Mouse (Mus musculus): ENCODE results near the gene Ppfia1. TPM values are rescaled to one million over a fixed set of nuclear protein-coding genes. Genes with fewer than 3 reads are reported as not detected.

Gene Ppfia1
- polyA plus RNA-seq, 1 experiment from 2014 or later, result 48.9 TPM

- no peak for ATAC-seq (ENCODE audit: low FRiP score)
- Histone ChIP-seq H3K9ac (no peak overlapping the region), H3K4me3 (no peak overlapping the region), H3K36me3 (no peaks in the 10 kb centered on the region; the same call in 1 of the 2 replicates), H3K4me2 (replicated peaks) (no peak overlapping the region), H3K27me3 (no peaks in the 10 kb centered on the region), H3K4me1 (0 out of 2 replicates have a peak, but pooled peaks cover 2% of the 10 kb centered on the region), H3K27ac (no peak overlapping the region), H3K9me3 (replicated peaks) (no peaks in the 10 kb centered on the region)
- 95% methylated on average over 5 of the region's 5 CpGs for WGBS
Measured at GRCm38 (mm10) chr7:144541351-144541750, 12.2 kb downstream of the Ppfia1 start.

GRCm38 (mm10) chr7:144539146-144539545 lies 14.4 kb downstream of the Ppfia1 start:
- Histone ChIP-seq H3K27me3 (no peaks in the 10 kb centered on the region), H3K36me3 (no peaks in the 10 kb centered on the region; the same call in 1 of the 2 replicates), H3K27ac (no peak overlapping the region), H3K4me3 (no peak overlapping the region), H3K4me1 (0 out of 2 replicates have a peak, but pooled peaks cover 2% of the 10 kb centered on the region), H3K4me2 (replicated peaks) (no peak overlapping the region), H3K9ac (no peak overlapping the region), H3K9me3 (replicated peaks) (no peaks in the 10 kb centered on the region)
- no peak for ATAC-seq (ENCODE audit: low FRiP score)
- WGBS, result 85% methylated on average over 2 of the region's 2 CpGs

GRCm38 (mm10) chr7:144538030-144538644 lies 15.4 kb downstream of the Ppfia1 start:
- no peak overlapping the region for H3K4me3 ChIP-seq
- WGBS, result 94% methylated on average over 4 of the region's 4 CpGs
- ATAC-seq (ENCODE audit: low FRiP score), result no peak
- no peaks in the 10 kb centered on the region for H3K9me3 ChIP-seq (replicated peaks)
- no peak overlapping the region for H3K4me2 ChIP-seq (replicated peaks)
- H3K4me1 ChIP-seq, result 0 out of 2 replicates have a peak, but pooled peaks cover 2% of the 10 kb centered on the region
- no peak overlapping the region for H3K9ac ChIP-seq
- no peaks in the 10 kb centered on the region; the same call in 1 of the 2 replicates for H3K36me3 ChIP-seq
- no peaks in the 10 kb centered on the region for H3K27me3 ChIP-seq
- no peak overlapping the region for H3K27ac ChIP-seq

GRCm38 (mm10) chr7:144536367-144536766 lies 17.2 kb downstream of the Ppfia1 start:
- 96% methylated on average over 3 of the region's 3 CpGs for WGBS
- H3K4me3 ChIP-seq, result no peak overlapping the region
- no peaks in the 10 kb centered on the region for H3K27me3 ChIP-seq
- H3K9ac ChIP-seq, result no peak overlapping the region
- no peak overlapping the region for H3K4me2 ChIP-seq (replicated peaks)
- no peaks in the 10 kb centered on the region; the same call in 1 of the 2 replicates for H3K36me3 ChIP-seq
- H3K9me3 ChIP-seq (replicated peaks), result no peaks in the 10 kb centered on the region
- no peak overlapping the region for H3K27ac ChIP-seq
- ATAC-seq (ENCODE audit: low FRiP score), result no peak
- peaks cover 19% of the 10 kb centered on the region for H3K4me1 ChIP-seq

- peaks cover 19% of the 10 kb centered on the region for H3K4me1 ChIP-seq
- WGBS, result 71% methylated on average over 3 of the region's 3 CpGs
- no peaks in the 10 kb centered on the region; the same call in 1 of the 2 replicates for H3K36me3 ChIP-seq
- H3K4me2 ChIP-seq (replicated peaks), result no peak overlapping the region
- H3K27me3 ChIP-seq, result no peaks in the 10 kb centered on the region
- H3K27ac ChIP-seq, result no peak overlapping the region
- H3K9me3 ChIP-seq (replicated peaks), result no peaks in the 10 kb centered on the region
- no peak for ATAC-seq (ENCODE audit: low FRiP score)
- no peak overlapping the region for H3K4me3 ChIP-seq
- H3K9ac ChIP-seq, result no peak overlapping the region
Measured at GRCm38 (mm10) chr7:144534773-144535172, 18.8 kb downstream of the Ppfia1 start.

- peaks cover 17% of the 10 kb centered on the region for H3K4me1 ChIP-seq
- H3K9me3 ChIP-seq (replicated peaks), result no peaks in the 10 kb centered on the region
- H3K4me2 ChIP-seq (replicated peaks), result no peak overlapping the region
- no peak overlapping the region for H3K9ac ChIP-seq
- H3K4me3 ChIP-seq, result no peak overlapping the region
- 34% methylated on average over 7 of the region's 7 CpGs for WGBS
- H3K36me3 ChIP-seq, result no peaks in the 10 kb centered on the region
- ATAC-seq (ENCODE audit: low FRiP score), result no peak
- no peaks in the 10 kb centered on the region for H3K27me3 ChIP-seq
- no peak overlapping the region; the same call in 1 of the 2 replicates for H3K27ac ChIP-seq
Measured at GRCm38 (mm10) chr7:144531585-144532378, 21.7 kb downstream of the Ppfia1 start.

- H3K27me3 ChIP-seq, result no peaks in the 10 kb centered on the region
- H3K9ac ChIP-seq, result no peak overlapping the region
- 84% methylated on average over 3 of the region's 3 CpGs for WGBS
- no peak overlapping the region for H3K4me2 ChIP-seq (replicated peaks)
- H3K4me3 ChIP-seq, result no peak overlapping the region
- peaks cover 17% of the 10 kb centered on the region for H3K4me1 ChIP-seq
- H3K9me3 ChIP-seq (replicated peaks), result no peaks in the 10 kb centered on the region
- no peak for ATAC-seq (ENCODE audit: low FRiP score)
- H3K27ac ChIP-seq, result no peak overlapping the region
- H3K36me3 ChIP-seq, result no peaks in the 10 kb centered on the region
Measured at GRCm38 (mm10) chr7:144529851-144530250, 23.7 kb downstream of the Ppfia1 start.

GRCm38 (mm10) chr7:144527723-144528221 lies 25.8 kb downstream of the Ppfia1 start:
- no peak overlapping the region for H3K9ac ChIP-seq

GRCm38 (mm10) chr7:144526649-144527048 lies 26.9 kb downstream of the Ppfia1 start:
- 61% methylated on average over 2 of the region's 2 CpGs for WGBS
- Histone ChIP-seq H3K4me2 (replicated peaks) (no peak overlapping the region), H3K27ac (no peak overlapping the region), H3K27me3 (no peaks in the 10 kb centered on the region), H3K36me3 (no peaks in the 10 kb centered on the region), H3K9ac (no peak overlapping the region), H3K9me3 (replicated peaks) (no peaks in the 10 kb centered on the region), H3K4me1 (peaks cover 3% of the 10 kb centered on the region), H3K4me3 (no peak overlapping the region)
- ATAC-seq (ENCODE audit: low FRiP score), result no peak

More at GRCm38 (mm10) chr7:144527723-144528221, 25.8 kb downstream of the Ppfia1 start:
- Histone ChIP-seq H3K36me3 (no peaks in the 10 kb centered on the region), H3K4me1 (peaks cover 14% of the 10 kb centered on the region), H3K9me3 (replicated peaks) (no peaks in the 10 kb centered on the region), H3K27me3 (no peaks in the 10 kb centered on the region), H3K27ac (no peak overlapping the region), H3K4me2 (replicated peaks) (no peak overlapping the region), H3K4me3 (no peak overlapping the region)
- 66% methylated on average over 1 of the region's 1 CpGs for WGBS
- ATAC-seq (ENCODE audit: low FRiP score), result no peak

GRCm38 (mm10) chr7:144524427-144525191 lies 28.9 kb downstream of the Ppfia1 start:
- no peaks in the 10 kb centered on the region for H3K4me1 ChIP-seq
- H3K9ac ChIP-seq, result no peak overlapping the region
- H3K27ac ChIP-seq, result no peak overlapping the region
- ATAC-seq (ENCODE audit: low FRiP score), result no peak
- H3K4me2 ChIP-seq (replicated peaks), result no peak overlapping the region
- H3K36me3 ChIP-seq, result peaks cover 7% of the 10 kb centered on the region; the same call in 1 of the 2 replicates
- H3K4me3 ChIP-seq, result no peak overlapping the region
- no peaks in the 10 kb centered on the region for H3K9me3 ChIP-seq (replicated peaks)
- no peaks in the 10 kb centered on the region for H3K27me3 ChIP-seq
- WGBS, result 91% methylated on average over 6 of the region's 6 CpGs

- H3K4me2 ChIP-seq (replicated peaks), result no peak overlapping the region
- no peak overlapping the region for H3K4me3 ChIP-seq
- no peak for ATAC-seq (ENCODE audit: low FRiP score)
- no peaks in the 10 kb centered on the region for H3K27me3 ChIP-seq
- no peaks in the 10 kb centered on the region for H3K9me3 ChIP-seq (replicated peaks)
- H3K9ac ChIP-seq, result no peak overlapping the region
- H3K36me3 ChIP-seq, result peaks cover 19% of the 10 kb centered on the region
- no peak overlapping the region for H3K27ac ChIP-seq
- 87% methylated on average over 3 of the region's 3 CpGs for WGBS
- H3K4me1 ChIP-seq, result no peaks in the 10 kb centered on the region
Measured at GRCm38 (mm10) chr7:144523415-144523814, 30.1 kb downstream of the Ppfia1 start.

GRCm38 (mm10) chr7:144521927-144522326 lies 31.6 kb downstream of the Ppfia1 start:
- WGBS, result 92% methylated on average over 2 of the region's 2 CpGs
- ATAC-seq (ENCODE audit: low FRiP score), result no peak

More at GRCm38 (mm10) chr7:144521927-144522326, 31.6 kb downstream of the Ppfia1 start:
- no peaks in the 10 kb centered on the region for H3K27me3 ChIP-seq
- H3K9me3 ChIP-seq (replicated peaks), result no peaks in the 10 kb centered on the region
- H3K27ac ChIP-seq, result no peak overlapping the region
- H3K4me1 ChIP-seq, result no peaks in the 10 kb centered on the region
- H3K4me3 ChIP-seq, result no peak overlapping the region
- peaks cover 20% of the 10 kb centered on the region for H3K36me3 ChIP-seq
- no peak overlapping the region for H3K9ac ChIP-seq
- no peak overlapping the region for H3K4me2 ChIP-seq (replicated peaks)

Data from hindbrain, embryonic 12.5 days (tissue).